Mouse (Mus musculus): Measurements from ENCODE around the gene Tapbpl. TPM values are rescaled to one million over a fixed set of nuclear protein-coding genes. Genes with fewer than 3 reads are reported as not detected.
"Not testable (repeated sequence)": the region's sequence is repeated elsewhere in the genome, so short reads cannot be mapped to it uniquely, and the experiment has no call there.

Gene Tapbpl
- 6.8 and 8.2 TPM in 2 replicates for polyA plus RNA-seq (2015; fragmentation: Nextera tagmentation; extraction: Ambion mirVana)

GRCm38 (mm10) chr6:125231117-125232044 lies at the start of gene Tapbpl:
Gene Tapbpl, minus strand, starts transcription at chr6:125231860.
- Histone ChIP-seq H3K4me3 (peak within 1 kb of the TSS; percentile 46), H3K9me3 (no peaks in the 10 kb centered on the region), H3K27ac (replicated peaks) (peak within 1 kb of the TSS; percentile 76), H3K36me3 (no peaks in the 10 kb centered on the region), H3K27me3 (no peaks in the 10 kb centered on the region), H3K4me1 (replicated peaks) (peaks cover 21% of the 10 kb centered on the region), H3K9ac (peak within 1 kb of the TSS; percentile 59), H3K4me2 (peak within 1 kb of the TSS; percentile 96)
- 11% methylated on average over 16 of the region's 16 CpGs for WGBS
- peak; percentile 88 for ATAC-seq (ENCODE audit: low FRiP score, low read depth)

- 61% methylated on average over 8 of the region's 8 CpGs for WGBS
- no peak for ATAC-seq (ENCODE audit: low FRiP score, low read depth)
- Histone ChIP-seq H3K36me3 (no peaks in the 10 kb centered on the region), H3K9me3 (no peaks in the 10 kb centered on the region), H3K9ac (no peak overlapping the region), H3K4me3 (no peak overlapping the region), H3K27me3 (no peaks in the 10 kb centered on the region), H3K4me1 (replicated peaks) (no peaks in the 10 kb centered on the region), H3K4me2 (no peak overlapping the region), H3K27ac (replicated peaks) (no peak overlapping the region)
Observed at GRCm38 (mm10) chr6:125279729-125280128, 48.1 kb upstream of the Tapbpl start.

- Histone ChIP-seq H3K9ac (no peak overlapping the region), H3K27ac (replicated peaks) (no peak overlapping the region), H3K4me3 (no peak overlapping the region), H3K9me3 (no peaks in the 10 kb centered on the region), H3K4me1 (replicated peaks) (peaks cover 4% of the 10 kb centered on the region), H3K36me3 (no peaks in the 10 kb centered on the region), H3K27me3 (no peaks in the 10 kb centered on the region), H3K4me2 (no peak overlapping the region)
- WGBS, result 62% methylated on average over 15 of the region's 15 CpGs
- ATAC-seq (ENCODE audit: low FRiP score, low read depth), result no peak
Observed at GRCm38 (mm10) chr6:125274841-125275563, 43.3 kb upstream of the Tapbpl start.

- WGBS, result 79% methylated on average over 10 of the region's 10 CpGs
- H3K4me2 ChIP-seq, result no peak overlapping the region
- no peak for ATAC-seq (ENCODE audit: low FRiP score, low read depth)
- no peaks in the 10 kb centered on the region for H3K27me3 ChIP-seq
- H3K4me1 ChIP-seq (replicated peaks), result peaks cover 4% of the 10 kb centered on the region
- H3K9ac ChIP-seq, result 0 out of 2 replicates have a peak overlapping the region, but pooled peaks have one; percentile 20
- H3K27ac ChIP-seq (replicated peaks), result no peak overlapping the region
- H3K36me3 ChIP-seq, result no peaks in the 10 kb centered on the region
- H3K4me3 ChIP-seq, result no peak overlapping the region
- H3K9me3 ChIP-seq, result no peaks in the 10 kb centered on the region
Observed at GRCm38 (mm10) chr6:125272228-125272785, 40.6 kb upstream of the Tapbpl start.

- peak overlapping the region; percentile 16; the same call in 1 of the 2 replicates for H3K4me3 ChIP-seq
- 19% methylated on average over 17 of the region's 17 CpGs for WGBS
Observed at GRCm38 (mm10) chr6:125271455-125272227, 40.0 kb upstream of the Tapbpl start.

GRCm38 (mm10) chr6:125268799-125269198 lies 37.1 kb upstream of the Tapbpl start:
- H3K4me3 ChIP-seq, result no peak overlapping the region
- no peak for ATAC-seq (ENCODE audit: low FRiP score, low read depth)
- peaks cover 4% of the 10 kb centered on the region for H3K4me1 ChIP-seq (replicated peaks)
- no peak overlapping the region for H3K27ac ChIP-seq (replicated peaks)
- H3K36me3 ChIP-seq, result no peaks in the 10 kb centered on the region
- H3K27me3 ChIP-seq, result no peaks in the 10 kb centered on the region
- no peak overlapping the region for H3K4me2 ChIP-seq
- no peaks in the 10 kb centered on the region for H3K9me3 ChIP-seq
- H3K9ac ChIP-seq, result no peak overlapping the region
- 57% methylated on average over 6 of the region's 6 CpGs for WGBS

More at GRCm38 (mm10) chr6:125271455-125272227, 40.0 kb upstream of the Tapbpl start:
- peak; percentile 88 for ATAC-seq (ENCODE audit: low FRiP score, low read depth)
- H3K4me2 ChIP-seq, result peak overlapping the region; percentile 50
- H3K27me3 ChIP-seq, result no peaks in the 10 kb centered on the region
- no peaks in the 10 kb centered on the region for H3K36me3 ChIP-seq
- H3K4me1 ChIP-seq (replicated peaks), result peaks cover 4% of the 10 kb centered on the region
- H3K27ac ChIP-seq (replicated peaks), result no peak overlapping the region
- H3K9me3 ChIP-seq, result no peaks in the 10 kb centered on the region
- H3K9ac ChIP-seq, result peak overlapping the region; percentile 20; the same call in 1 of the 2 replicates

- H3K36me3 ChIP-seq, result no peaks in the 10 kb centered on the region
- H3K27ac ChIP-seq (replicated peaks), result no peak overlapping the region
- ATAC-seq (ENCODE audit: low FRiP score, low read depth), result no peak
- no peak overlapping the region for H3K4me3 ChIP-seq
- no peak overlapping the region for H3K4me2 ChIP-seq
- peaks cover 4% of the 10 kb centered on the region for H3K4me1 ChIP-seq (replicated peaks)
- H3K9me3 ChIP-seq, result no peaks in the 10 kb centered on the region
- H3K27me3 ChIP-seq, result no peaks in the 10 kb centered on the region
- 90% methylated on average over 3 of the region's 3 CpGs for WGBS
- H3K9ac ChIP-seq, result no peak overlapping the region
Observed at GRCm38 (mm10) chr6:125267469-125267868, 35.8 kb upstream of the Tapbpl start.

- not testable (repeated sequence) for H3K36me3 ChIP-seq; ATAC-seq (ENCODE audit: low FRiP score, low read depth); H3K4me3 ChIP-seq; H3K4me1 ChIP-seq (replicated peaks); H3K27me3 ChIP-seq; H3K9ac ChIP-seq; H3K4me2 ChIP-seq; H3K27ac ChIP-seq (replicated peaks); H3K9me3 ChIP-seq
- 63% methylated on average over 6 of the region's 6 CpGs for WGBS
Observed at GRCm38 (mm10) chr6:125266600-125266999, 34.9 kb upstream of the Tapbpl start.

GRCm38 (mm10) chr6:125266091-125266490 lies 34.4 kb upstream of the Tapbpl start:
- Histone ChIP-seq H3K9ac (no peak overlapping the region), H3K27me3 (no peaks in the 10 kb centered on the region), H3K4me1 (replicated peaks) (no peaks in the 10 kb centered on the region), H3K4me3 (no peak overlapping the region), H3K27ac (replicated peaks) (no peak overlapping the region), H3K36me3 (no peaks in the 10 kb centered on the region), H3K9me3 (no peaks in the 10 kb centered on the region), H3K4me2 (no peak overlapping the region)
- 73% methylated on average over 13 of the region's 13 CpGs for WGBS
- no peak for ATAC-seq (ENCODE audit: low FRiP score, low read depth)

- no peaks in the 10 kb centered on the region for H3K9me3 ChIP-seq
- ATAC-seq (ENCODE audit: low FRiP score, low read depth), result no peak
- no peaks in the 10 kb centered on the region for H3K27me3 ChIP-seq
- no peaks in the 10 kb centered on the region for H3K36me3 ChIP-seq
- H3K9ac ChIP-seq, result no peak overlapping the region
- no peaks in the 10 kb centered on the region for H3K4me1 ChIP-seq (replicated peaks)
- no peak overlapping the region for H3K4me2 ChIP-seq
- H3K27ac ChIP-seq (replicated peaks), result no peak overlapping the region
- 45% methylated on average over 10 of the region's 10 CpGs for WGBS
- H3K4me3 ChIP-seq, result no peak overlapping the region
Observed at GRCm38 (mm10) chr6:125265239-125265638, 33.6 kb upstream of the Tapbpl start.

- no peaks in the 10 kb centered on the region for H3K36me3 ChIP-seq
- no peaks in the 10 kb centered on the region for H3K4me1 ChIP-seq (replicated peaks)
- 83% methylated on average over 9 of the region's 9 CpGs for WGBS
- no peak for ATAC-seq (ENCODE audit: low FRiP score, low read depth)
- H3K9me3 ChIP-seq, result no peaks in the 10 kb centered on the region
- no peak overlapping the region for H3K4me2 ChIP-seq
- no peak overlapping the region for H3K9ac ChIP-seq
- H3K4me3 ChIP-seq, result no peak overlapping the region
- no peak overlapping the region for H3K27ac ChIP-seq (replicated peaks)
- H3K27me3 ChIP-seq, result no peaks in the 10 kb centered on the region
Observed at GRCm38 (mm10) chr6:125264219-125264618, 32.6 kb upstream of the Tapbpl start.
